22 mouse cellular contexts compared by ENCODE assay signal in the genomic region with DNA sequence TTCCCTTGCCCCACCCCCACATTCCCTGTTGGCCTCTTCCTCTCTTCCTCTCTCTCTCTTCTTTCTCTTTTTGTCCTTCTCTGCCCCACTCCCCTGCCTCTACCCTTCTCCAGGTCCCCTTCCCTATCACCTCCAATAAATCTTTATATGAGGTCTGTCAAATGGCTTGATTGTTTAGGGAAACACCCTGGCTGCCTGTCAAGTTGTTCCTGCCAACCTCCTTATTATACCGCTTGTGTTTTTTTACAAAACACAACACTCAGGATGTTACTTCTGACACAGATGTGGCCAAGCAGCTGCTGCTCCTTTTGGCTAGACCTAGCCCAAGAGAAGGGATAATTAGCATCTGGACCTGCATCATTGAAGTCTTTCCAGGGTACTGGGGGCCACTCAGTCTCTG.
"Had no signal": no experiment of that assay in that cellular context is flagged by ENCODE, and none has a peak within 500 bp of the region (broad histone marks: within the 10 kb centered on the region; RNA-seq: fewer than 3 reads in every experiment).

No protein-coding gene starts in this region.

- H3K9me3 ChIP-seq: heart, embryonic 12.5 days; hindbrain, embryonic 13.5 days; hindbrain, embryonic 15.5 days; kidney, embryonic 15.5 days; limb, embryonic 12.5 days; limb, embryonic 15.5 days; liver, embryonic 12.5 days had no signal

- H3K27me3 ChIP-seq: heart, embryonic 12.5 days; hindbrain, embryonic 13.5 days; hindbrain, embryonic 15.5 days; kidney, embryonic 15.5 days; limb, embryonic 12.5 days; limb, embryonic 15.5 days; liver, embryonic 12.5 days had no signal

- H3K4me2 ChIP-seq: heart, embryonic 12.5 days; hindbrain, embryonic 13.5 days; hindbrain, embryonic 15.5 days; kidney, embryonic 15.5 days; limb, embryonic 12.5 days; limb, embryonic 15.5 days; liver, embryonic 12.5 days had no signal

- H3K4me3 ChIP-seq: heart, adult 2 months; heart, embryonic 12.5 days; hindbrain, embryonic 13.5 days; hindbrain, embryonic 15.5 days; kidney, embryonic 15.5 days; limb, embryonic 12.5 days; limb, embryonic 15.5 days; liver, embryonic 12.5 days had no signal

- H3K27ac ChIP-seq: heart, adult 2 months; hindbrain, embryonic 13.5 days; hindbrain, embryonic 15.5 days; hindbrain, postnatal 0 days; kidney, embryonic 15.5 days; kidney, postnatal 0 days; limb, embryonic 12.5 days; limb, embryonic 15.5 days; liver, embryonic 12.5 days; liver, embryonic 14.5 days had no signal

- H3K9ac ChIP-seq: heart, embryonic 12.5 days; hindbrain, embryonic 13.5 days; hindbrain, embryonic 15.5 days; kidney, embryonic 15.5 days; limb, embryonic 12.5 days; limb, embryonic 15.5 days; liver, embryonic 12.5 days; liver, embryonic 14.5 days had no signal

- ATAC-seq: hindbrain, postnatal 0 days; intestine, embryonic 16.5 days; liver, embryonic 12.5 days had no signal

- H3K36me3 ChIP-seq: heart, embryonic 12.5 days; hindbrain, embryonic 13.5 days; hindbrain, embryonic 15.5 days; kidney, embryonic 15.5 days; limb, embryonic 12.5 days; limb, embryonic 15.5 days; liver, embryonic 12.5 days had no signal

- DNase-seq: gastrocnemius, postnatal 14 days; gastrocnemius, postnatal 36 days; heart, adult 2 months; heart, postnatal 14 days; heart, postnatal 36 days; kidney, adult 11 months; kidney, postnatal 14 days; kidney, postnatal 36 days; layer of hippocampus, adult 9-11 months; layer of hippocampus, postnatal 36 days; left cerebral cortex, postnatal 4 days had no signal

- H3K4me1 ChIP-seq: hindbrain, embryonic 15.5 days had no signal
